In the genomic region with DNA sequence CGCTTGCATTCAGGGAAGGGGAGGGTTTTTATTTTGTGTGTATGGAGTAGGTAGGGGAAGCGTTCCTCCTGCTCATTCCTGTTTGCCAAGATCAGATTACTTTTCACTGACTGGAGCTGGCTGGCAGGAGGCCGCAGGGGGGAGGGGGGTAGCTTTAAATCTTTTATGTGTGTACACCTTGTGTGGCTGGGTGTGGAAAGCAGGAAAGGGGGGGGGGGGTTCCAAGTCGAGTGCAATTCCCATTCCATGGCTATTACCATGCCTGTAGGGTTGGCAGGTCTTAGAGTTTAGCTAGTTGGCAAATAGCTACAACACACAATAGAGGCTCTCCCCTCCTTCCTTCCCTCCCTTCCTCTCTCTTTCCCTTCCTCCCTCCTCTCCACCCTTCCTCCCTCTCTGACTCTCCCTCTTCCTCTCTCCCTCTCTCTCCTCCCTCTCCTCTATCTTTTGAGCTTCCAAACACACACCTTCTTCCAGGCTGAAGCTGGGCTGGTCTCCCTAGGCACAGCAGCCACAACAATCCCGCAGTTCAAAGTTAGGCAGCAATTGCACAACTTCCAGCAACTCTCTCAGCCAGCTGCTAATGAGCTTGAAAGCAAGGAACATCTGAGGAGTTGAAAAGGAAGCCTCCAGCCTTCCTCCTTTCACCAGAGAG, we compare ENCODE assay signal across 9 mouse cellular contexts. TPM values are rescaled to one million over a fixed set of nuclear protein-coding genes. Genes with fewer than 3 reads are reported as not detected.
DNase-seq lines count a peak whose midpoint lies in the region; ATAC-seq and TF ChIP-seq lines count a peak whose summit lies in the region.
"Had no signal": no experiment of that assay in that cellular context is flagged by ENCODE, and none has a peak within 500 bp of the region (broad histone marks: within the 10 kb centered on the region; RNA-seq: fewer than 3 reads in every experiment).

TSS of gene Rassf9 (plus strand) at position 416 of the 655 bp plus-strand sequence.

- H3K27me3 ChIP-seq in embryonic facial prominence, embryonic 14.5 days (replicated peaks; ENCODE audit: control insufficient read depth, insufficient read depth, low read length) = no peaks in the 10 kb centered on the region
- H3K27me3 ChIP-seq in midbrain, embryonic 12.5 days = no peaks in the 10 kb centered on the region

- peak within 1 kb of the TSS; percentile 46 for H3K4me2 ChIP-seq in embryonic facial prominence, embryonic 14.5 days (ENCODE audit: low read depth, low read length)
- no peak within 1 kb of the TSS for H3K4me2 ChIP-seq in midbrain, embryonic 12.5 days (replicated peaks)

- 9% methylated on average over 5 of the region's 5 CpGs for WGBS in embryonic facial prominence, embryonic 14.5 days
- 15% methylated on average over 5 of the region's 5 CpGs for WGBS in midbrain, embryonic 12.5 days

- peak within 1 kb of the TSS; percentile 33 for H3K4me3 ChIP-seq in embryonic facial prominence, embryonic 14.5 days (ENCODE audit: low read depth, low read length)
- H3K4me3 ChIP-seq in midbrain, embryonic 12.5 days = no peak within 1 kb of the TSS

- DNase-seq in brain, embryonic 14.5 days (ENCODE audit: low read depth) = peak; percentile 71
- peak; percentile 90 for DNase-seq in embryonic facial prominence, embryonic 14.5 days (ENCODE audit: low spot score)
- peak; percentile 28 to 37 for DNase-seq in heart, postnatal 36 days
- DNase-seq in kidney, postnatal 4 days = peak; percentile 65 to 79
- no peak for DNase-seq in layer of hippocampus, postnatal 36 days
- no peak for DNase-seq in layer of hippocampus, adult 8-10 months (ENCODE audit: low spot score in 2 of 2)
- no peak for DNase-seq in right cerebral cortex, adult 2 months (ENCODE audit: low spot score in 2 of 2)

- TF ChIP-seq CTCF in brain, embryonic 14.5 days (IDR thresholded peaks at IDR 0.05; ENCODE audit: borderline replicate concordance, extremely low read depth, insufficient read depth, insufficient read length) = no peak

- no peaks in the 10 kb centered on the region for H3K4me1 ChIP-seq in embryonic facial prominence, embryonic 14.5 days (ENCODE audit: control insufficient read depth, insufficient read depth, low read length)
- peaks cover 12% of the 10 kb centered on the region for H3K4me1 ChIP-seq in midbrain, embryonic 12.5 days

- intact Hi-C loops in heart, postnatal 36 days (cut with DNase I) = loop anchor here (5.0 kb wide), 2 partner anchors 55 to 200 kb away; no protein-coding TSS in a partner anchor

- H3K36me3 ChIP-seq in embryonic facial prominence, embryonic 14.5 days (ENCODE audit: control insufficient read depth, insufficient read depth, low read length) = no peaks in the 10 kb centered on the region
- no peaks in the 10 kb centered on the region for H3K36me3 ChIP-seq in midbrain, embryonic 12.5 days

- TF ChIP-seq POLR2A in brain, embryonic 14.5 days (IDR thresholded peaks at IDR 0.05; ENCODE audit: borderline replicate concordance, extremely low read depth, insufficient read depth, insufficient read length, poor library complexity, severe bottlenecking) = no peak

- ATAC-seq in embryonic facial prominence, embryonic 14.5 days (ENCODE audit: low read depth) = peak; percentile 94
- ATAC-seq in midbrain, embryonic 12.5 days (ENCODE audit: low FRiP score, low read depth) = peak; percentile 68

- H3K27ac ChIP-seq in embryonic facial prominence, embryonic 14.5 days (replicated peaks; ENCODE audit: low read depth, low read length) = peak within 1 kb of the TSS; percentile 81
- no peak within 1 kb of the TSS for H3K27ac ChIP-seq in midbrain, embryonic 12.5 days (replicated peaks)
- H3K27ac ChIP-seq: macrophage had no signal

- H3K9me3 ChIP-seq in embryonic facial prominence, embryonic 14.5 days (ENCODE audit: control insufficient read depth, low read length) = no peaks in the 10 kb centered on the region
- no peaks in the 10 kb centered on the region for H3K9me3 ChIP-seq in midbrain, embryonic 12.5 days

- H3K9ac ChIP-seq in embryonic facial prominence, embryonic 14.5 days (ENCODE audit: low read depth, low read length) = 0 out of 2 replicates have a peak within 1 kb of the TSS, but pooled peaks have one; percentile 17
- H3K9ac ChIP-seq in midbrain, embryonic 12.5 days (replicated peaks) = no peak within 1 kb of the TSS

RNA-seq across cellular contexts. Expression of gene Rassf9, which starts in this region (rescaled TPM):
- 1.1 and 2.4 TPM in 2 replicates for polyA plus RNA-seq in brain, embryonic 14.5 days (2012; rRNA removed)
- 3.8 and 5.4 TPM in 2 replicates for polyA plus RNA-seq in embryonic facial prominence, embryonic 14.5 days (2014; fragmentation: Nextera tagmentation; extraction: Ambion mirVana)
- 10 to 100 TPM; 11.5 to 22.8 TPM for total RNA-seq in heart, postnatal 36 days (2021)
- 0.81 and 0.94 TPM in 2 replicates for polyA plus RNA-seq in midbrain, embryonic 12.5 days (2016; fragmentation: Nextera tagmentation; extraction: Ambion mirVana)
- total RNA-seq in layer of hippocampus, postnatal 36 days (2021) = 1 to 10 TPM; 1.6 to 2.3 TPM
- total RNA-seq in layer of hippocampus, adult 8-10 months (2022) = 1 to 10 TPM; 2.3 to 3.2 (median 2.7) TPM
- polyA plus RNA-seq: macrophage had no signal

Comparison
In these comparisons a context has a peak if more than half of its experiments do, and no peak if none do; other contexts are left out.
1. Peak in ATAC-seq in midbrain, embryonic 12.5 days; RNA of the gene not detected or under 1 TPM.
2. DNase-seq: peak in brain, embryonic 14.5 days (single experiment), embryonic facial prominence, embryonic 14.5 days (single experiment), heart, postnatal 36 days (2 of 2) and kidney, postnatal 4 days (2 of 2); none in layer of hippocampus, postnatal 36 days (0 of 2), layer of hippocampus, adult 8-10 months (0 of 2) and right cerebral cortex, adult 2 months (0 of 2).